Mouse (Mus musculus) 3T3-L1 (cell line): ENCODE results near the gene Pdzph1.

Experiments
- DNase-seq: peaks from one replicate; pipeline ENCODE4 v3.0.0-alpha.2; 2015; ENCODE audit warnings: low read depth, low spot score

Gene Pdzph1

GRCm38 (mm10) chr17:58991275-58991674 lies at the start of gene Pdzph1:
Gene Pdzph1, minus strand, starts transcription at chr17:58991375.
- DNase-seq = no peak

- peak; percentile 86 for DNase-seq
These were observed 48.6 kb upstream of the Pdzph1 start for GRCm38 (mm10) chr17:59039754-59040153.

GRCm38 (mm10) chr17:59033445-59033844 lies 42.3 kb upstream of the Pdzph1 start:
- no peak for DNase-seq

GRCm38 (mm10) chr17:59026336-59026735 lies 35.2 kb upstream of the Pdzph1 start:
- DNase-seq = no peak

- no peak for DNase-seq
These were observed 33.3 kb upstream of the Pdzph1 start for GRCm38 (mm10) chr17:59024502-59024901.

GRCm38 (mm10) chr17:59023971-59024370 lies 32.8 kb upstream of the Pdzph1 start:
- DNase-seq = no peak

GRCm38 (mm10) chr17:59018666-59019065 lies 27.5 kb upstream of the Pdzph1 start:
- no peak for DNase-seq

GRCm38 (mm10) chr17:59013091-59013459 lies 21.9 kb upstream of the Pdzph1 start, which contains the start of gene Nudt12:
Gene Nudt12, minus strand, starts transcription at chr17:59013372.
- peak; percentile 80 for DNase-seq

GRCm38 (mm10) chr17:59012421-59013090 lies 21.4 kb upstream of the Pdzph1 start:
- DNase-seq = peak; percentile 8

GRCm38 (mm10) chr17:59011546-59012307 lies 20.6 kb upstream of the Pdzph1 start:
- no peak for DNase-seq

GRCm38 (mm10) chr17:58973237-58973636 lies 17.9 kb downstream of the Pdzph1 start:
- DNase-seq = no peak

GRCm38 (mm10) chr17:58959905-58960304 lies 31.3 kb downstream of the Pdzph1 start:
- peak; percentile 66 for DNase-seq

GRCm38 (mm10) chr17:58957055-58957454 lies 34.1 kb downstream of the Pdzph1 start:
- no peak for DNase-seq

GRCm38 (mm10) chr17:58943015-58943822 lies 48.0 kb downstream of the Pdzph1 start:
- no peak for DNase-seq

- DNase-seq = no peak
These were observed 52.6 kb downstream of the Pdzph1 start for GRCm38 (mm10) chr17:58938598-58938997.

- DNase-seq = no peak
These were observed 53.6 kb downstream of the Pdzph1 start for GRCm38 (mm10) chr17:58937533-58937932.

GRCm38 (mm10) chr17:58932983-58933280 lies 58.2 kb downstream of the Pdzph1 start:
- no peak for DNase-seq

- no peak for DNase-seq
These were observed 58.7 kb downstream of the Pdzph1 start for GRCm38 (mm10) chr17:58932279-58932982.

GRCm38 (mm10) chr17:58924754-58925546 lies 66.2 kb downstream of the Pdzph1 start:
- no peak for DNase-seq

- DNase-seq = no peak
These were observed 67.2 kb downstream of the Pdzph1 start for GRCm38 (mm10) chr17:58923901-58924476.
